Mouse (Mus musculus) hindbrain, embryonic 14.5 days (tissue): ENCODE results near the gene St6galnac1. TPM values are rescaled to one million over a fixed set of nuclear protein-coding genes. Genes with fewer than 3 reads are reported as not detected.
"Not testable (repeated sequence)": the region's sequence is repeated elsewhere in the genome, so short reads cannot be mapped to it uniquely, and the experiment has no call there.

Experiments
- ATAC-seq: fragments of 200-750 bp; cut with Nextera tagmentation; 2 replicates; pipeline ENCODE4 v1.8.0; 2017; ENCODE audit warnings: moderate number of reproducible peaks, mild to moderate bottlenecking, moderate TSS enrichment, moderate library complexity; ENCODE audit not compliant: low FRiP score
- DNase-seq: peaks from one replicate; pipeline ENCODE4 v3.0.0-alpha.2; 2015; ENCODE audit warnings: low spot score
- H3K27ac ChIP-seq: fragments of 300-500 bp; sonication (generic); 2 replicates; pipeline ENCODE4 v1.5.1; 2014; ENCODE audit warnings: mild to moderate bottlenecking, moderate library complexity
- H3K27me3 ChIP-seq: fragments of 300-500 bp; sonication (generic); 2 replicates; pipeline ENCODE4 v1.6.1; 2014; ENCODE audit warnings: mild to moderate bottlenecking, low read length, mixed read lengths; ENCODE audit not compliant: control insufficient read depth, insufficient read depth
- H3K36me3 ChIP-seq: fragments of 300-500 bp; sonication (generic); replicated peaks from 2 replicates; pipeline ENCODE4 v1.6.1; 2014; ENCODE audit not compliant: control insufficient read depth, insufficient read depth
- H3K4me1 ChIP-seq: fragments of 300-500 bp; sonication (generic); replicated peaks from 2 replicates; pipeline ENCODE4 v1.6.1; 2014; ENCODE audit warnings: antibody characterized with exemption, low read length, mixed read lengths; ENCODE audit not compliant: control insufficient read depth, insufficient read depth
- H3K4me2 ChIP-seq: fragments of 300-500 bp; sonication (generic); replicated peaks from 2 replicates; pipeline ENCODE4 v1.6.1; 2014; ENCODE audit warnings: mild to moderate bottlenecking, moderate library complexity
- H3K4me3 ChIP-seq: fragments of 300-500 bp; sonication (generic); replicated peaks from 2 replicates; pipeline ENCODE4 v1.5.1; 2014; ENCODE audit warnings: mild to moderate bottlenecking, low read length
- H3K9ac ChIP-seq: fragments of 300-500 bp; sonication (generic); 2 replicates; pipeline ENCODE4 v1.6.1; 2014
- H3K9me3 ChIP-seq: fragments of 300-500 bp; sonication (generic); 2 replicates; pipeline ENCODE4 v1.6.1; 2016; ENCODE audit warnings: low read length; ENCODE audit not compliant: control insufficient read depth
- WGBS: fragments of 180-500 bp; shearing (Covaris S2); extraction: QIAGEN DNeasy Blood & Tissue Kit; methylation state at CpG from one replicate; pipeline ENCODE4 v1.1.7; 2014; 5-methylcytosine and 5-hydroxymethylcytosine counted together
- polyA plus RNA-seq: library from polyadenylated mRNA; unstranded; fragments of >200 nt; fragmentation: Nextera tagmentation; extraction: Ambion mirVana; gene quantifications from 2 replicates; pipeline ENCODE4 v1.2.1, GENCODE M21; 2014

St6galnac1 gene
- polyA plus RNA-seq, 1 experiment from 2014 or later = not detected

GRCm38 (mm10) chr11:116782737-116783145 is 7.4 kb upstream of the St6galnac1 start:
- Histone ChIP-seq H3K4me1 (no peaks in the 10 kb centered on the region), H3K4me3 (no peak overlapping the region), H3K27me3 (no peaks in the 10 kb centered on the region), H3K36me3 (no peaks in the 10 kb centered on the region), H3K4me2 (no peak overlapping the region), H3K27ac (no peak overlapping the region), H3K9ac (no peak overlapping the region), H3K9me3 (no peaks in the 10 kb centered on the region)
- 80% methylated on average over 9 of the region's 9 CpGs for WGBS
- DNase-seq (no peak), ATAC-seq (no peak)

- H3K27ac ChIP-seq = no peak overlapping the region
- no peaks in the 10 kb centered on the region for H3K36me3 ChIP-seq
- no peak for DNase-seq
- WGBS = 63% methylated on average over 2 of the region's 2 CpGs
- ATAC-seq = no peak
- no peak overlapping the region for H3K9ac ChIP-seq
- no peak overlapping the region for H3K4me3 ChIP-seq
- no peaks in the 10 kb centered on the region for H3K27me3 ChIP-seq
- no peak overlapping the region for H3K4me2 ChIP-seq
- H3K4me1 ChIP-seq = no peaks in the 10 kb centered on the region
- H3K9me3 ChIP-seq = no peaks in the 10 kb centered on the region
These were observed 2.1 kb downstream of the St6galnac1 start for GRCm38 (mm10) chr11:116773205-116773604.

DNA sequence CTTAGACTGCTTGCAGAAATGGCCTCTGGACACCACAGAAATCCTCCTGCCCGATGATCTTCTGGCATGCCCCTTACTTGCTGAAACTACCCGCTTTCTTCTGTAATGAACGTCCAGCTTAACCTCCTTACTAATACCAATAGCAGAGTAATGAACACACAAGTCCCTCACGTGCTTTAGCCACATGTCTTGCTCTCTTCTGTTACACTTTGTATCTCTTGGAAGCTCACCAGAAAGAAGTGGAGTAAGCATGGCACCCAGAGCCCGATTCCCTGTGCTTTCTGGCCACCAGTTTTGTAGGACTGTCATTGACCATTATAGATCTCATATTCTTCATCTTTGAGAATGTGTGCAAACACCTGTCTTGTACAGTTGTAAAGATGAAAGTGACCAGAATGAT is 5.4 kb downstream of the St6galnac1 start:
- H3K9me3 ChIP-seq = no peaks in the 10 kb centered on the region
- H3K27ac ChIP-seq = no peak overlapping the region
- H3K4me3 ChIP-seq = no peak overlapping the region
- no peak overlapping the region for H3K4me2 ChIP-seq
- WGBS = 89% methylated on average over 5 of the region's 5 CpGs
- no peaks in the 10 kb centered on the region for H3K36me3 ChIP-seq
- DNase-seq (no peak), ATAC-seq (no peak)
- no peak overlapping the region for H3K9ac ChIP-seq
- no peaks in the 10 kb centered on the region for H3K4me1 ChIP-seq
- H3K27me3 ChIP-seq = no peaks in the 10 kb centered on the region

GRCm38 (mm10) chr11:116764946-116765345 is 10.4 kb downstream of the St6galnac1 start:
- H3K36me3 ChIP-seq = no peaks in the 10 kb centered on the region
- no peak overlapping the region for H3K4me3 ChIP-seq
- no peak overlapping the region for H3K9ac ChIP-seq
- WGBS = 90% methylated on average over 2 of the region's 2 CpGs
- H3K4me2 ChIP-seq = no peak overlapping the region
- no peaks in the 10 kb centered on the region for H3K4me1 ChIP-seq
- no peak overlapping the region for H3K27ac ChIP-seq
- DNase-seq (no peak), ATAC-seq (no peak)
- no peaks in the 10 kb centered on the region for H3K9me3 ChIP-seq
- H3K27me3 ChIP-seq = no peaks in the 10 kb centered on the region

DNA sequence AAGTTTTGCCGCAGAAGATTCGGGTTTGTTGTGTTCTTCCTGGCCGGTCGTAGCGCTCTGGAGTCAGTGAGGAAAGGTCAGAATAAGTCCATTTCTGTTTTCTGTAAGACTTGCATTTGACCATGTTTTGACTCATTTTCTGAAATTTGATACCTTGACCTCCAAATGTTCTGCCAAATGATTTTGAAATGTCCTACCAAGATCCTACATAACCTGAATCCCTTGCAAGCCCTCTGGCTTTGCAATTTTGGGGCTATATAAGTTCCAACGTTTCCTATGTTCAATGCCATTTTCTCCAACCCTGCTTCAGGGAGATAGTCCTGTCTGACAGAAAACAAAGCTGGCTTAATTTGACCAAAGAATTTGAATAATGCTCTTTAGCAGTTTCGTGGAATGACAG is 11.0 kb downstream of the St6galnac1 start:
- no peak for ATAC-seq
- Histone ChIP-seq H3K9me3 (no peaks in the 10 kb centered on the region), H3K27ac (no peak overlapping the region), H3K27me3 (no peaks in the 10 kb centered on the region), H3K4me2 (no peak overlapping the region), H3K4me1 (no peaks in the 10 kb centered on the region), H3K36me3 (no peaks in the 10 kb centered on the region), H3K9ac (no peak overlapping the region), H3K4me3 (no peak overlapping the region)
- no peak for DNase-seq
- WGBS = 96% methylated on average over 7 of the region's 7 CpGs

- Histone ChIP-seq H3K36me3 (no peaks in the 10 kb centered on the region), H3K9ac (no peak overlapping the region), H3K4me3 (no peak overlapping the region), H3K27me3 (no peaks in the 10 kb centered on the region), H3K4me1 (no peaks in the 10 kb centered on the region), H3K4me2 (no peak overlapping the region), H3K9me3 (no peaks in the 10 kb centered on the region), H3K27ac (no peak overlapping the region)
- 89% methylated on average over 4 of the region's 4 CpGs for WGBS
- DNase-seq (no peak), ATAC-seq (no peak)
These were observed 20.1 kb downstream of the St6galnac1 start for GRCm38 (mm10) chr11:116755191-116755590.

DNA sequence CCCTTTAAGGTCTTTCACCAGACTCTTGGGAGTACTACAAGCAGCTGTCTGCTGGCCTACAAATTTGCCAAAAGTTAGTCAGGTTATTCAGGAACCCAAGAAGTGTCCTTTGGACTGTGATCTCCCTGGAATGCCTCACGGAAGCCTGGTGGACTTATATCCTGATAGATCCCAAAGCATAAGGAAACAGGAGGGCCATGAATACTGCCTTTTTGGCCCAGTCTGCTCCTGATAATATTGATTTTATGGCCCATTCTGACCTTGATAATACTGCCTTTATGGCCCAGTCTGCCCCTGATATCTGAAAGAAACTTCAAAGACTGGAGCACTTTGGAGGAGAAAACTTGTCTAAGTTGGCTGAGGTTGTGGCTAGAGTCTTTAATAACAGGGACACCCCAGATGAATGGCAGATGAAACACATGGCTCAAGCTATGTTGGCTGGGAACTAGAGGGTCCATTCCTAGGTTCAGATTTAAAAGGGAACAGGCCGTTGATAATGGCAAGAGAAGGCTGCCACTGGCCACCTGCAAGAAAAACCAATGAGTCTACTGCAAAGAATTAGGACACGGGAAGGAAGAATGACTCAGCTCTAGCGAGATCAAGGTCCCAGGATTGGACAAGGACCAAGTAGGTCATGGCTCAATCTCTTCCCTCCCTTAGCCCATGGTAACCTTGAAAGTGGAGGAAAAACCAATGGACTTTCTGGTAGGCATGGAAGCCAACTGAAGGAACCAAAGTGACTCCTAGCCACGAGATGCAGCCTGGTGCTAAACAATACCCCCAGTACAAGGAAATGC is 21.4 kb downstream of the St6galnac1 start:
- H3K9me3 ChIP-seq = no peaks in the 10 kb centered on the region
- no peak overlapping the region for H3K4me2 ChIP-seq
- no peak overlapping the region for H3K9ac ChIP-seq
- H3K4me1 ChIP-seq = no peaks in the 10 kb centered on the region
- H3K4me3 ChIP-seq = no peak overlapping the region
- no peaks in the 10 kb centered on the region for H3K36me3 ChIP-seq
- H3K27me3 ChIP-seq = no peaks in the 10 kb centered on the region
- DNase-seq (no peak), ATAC-seq (no peak)
- no peak overlapping the region for H3K27ac ChIP-seq
- 88% methylated on average over 5 of the region's 5 CpGs for WGBS

DNA sequence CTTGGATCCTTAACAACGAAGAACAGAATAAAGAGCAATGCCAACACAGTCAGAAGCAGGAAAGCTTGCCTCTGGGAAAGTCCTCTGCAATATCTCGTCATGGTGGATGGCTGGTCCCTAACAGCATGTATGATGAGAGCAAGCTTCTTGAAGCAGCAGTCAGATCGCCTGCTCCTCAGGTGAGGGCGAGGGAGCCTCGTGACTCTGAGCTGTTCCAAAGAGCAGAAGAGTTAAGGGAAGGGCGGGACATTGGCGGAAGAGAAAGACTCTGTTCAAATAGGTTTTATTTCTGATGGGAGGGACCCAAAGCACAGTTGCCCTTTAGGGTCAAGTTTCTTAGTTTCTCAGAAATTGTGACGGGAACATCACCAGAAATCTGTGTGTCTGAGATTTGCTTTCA is 25.6 kb downstream of the St6galnac1 start:
- no peak for ATAC-seq
- H3K9ac ChIP-seq = no peak overlapping the region
- H3K36me3 ChIP-seq = no peaks in the 10 kb centered on the region
- no peak overlapping the region for H3K27ac ChIP-seq
- 89% methylated on average over 8 of the region's 8 CpGs for WGBS
- no peak overlapping the region for H3K4me2 ChIP-seq
- H3K4me1 ChIP-seq = no peaks in the 10 kb centered on the region
- H3K4me3 ChIP-seq = no peak overlapping the region
- DNase-seq = no peak
- H3K27me3 ChIP-seq = no peaks in the 10 kb centered on the region
- no peaks in the 10 kb centered on the region for H3K9me3 ChIP-seq

- not testable (repeated sequence) for ATAC-seq, H3K4me3 ChIP-seq, DNase-seq, H3K27me3 ChIP-seq, H3K36me3 ChIP-seq, H3K27ac ChIP-seq, H3K4me1 ChIP-seq, H3K9ac ChIP-seq, H3K4me2 ChIP-seq, H3K9me3 ChIP-seq
- WGBS = 78% methylated on average over 2 of the region's 2 CpGs
These were observed 26.6 kb downstream of the St6galnac1 start for GRCm38 (mm10) chr11:116748692-116749091.

DNA sequence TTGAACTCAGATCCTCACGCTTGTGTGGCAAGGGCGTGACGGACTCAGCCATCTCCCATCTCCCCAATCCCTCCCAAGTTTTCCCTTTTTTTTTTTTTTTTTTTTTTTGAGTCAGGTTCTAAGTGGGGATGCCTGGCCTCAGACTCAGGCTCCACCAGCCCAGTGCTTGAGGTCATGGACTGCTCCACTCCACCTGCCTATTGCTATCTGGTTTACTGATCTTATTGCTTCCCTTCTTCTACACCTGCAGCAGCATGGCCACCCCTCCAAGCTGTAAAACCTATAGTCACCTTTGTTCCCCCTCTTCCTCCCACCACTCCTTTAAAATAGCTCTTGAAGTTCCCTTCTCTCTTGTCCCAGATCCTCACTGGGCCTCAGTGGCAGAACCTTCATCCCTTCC is 28.5 kb downstream of the St6galnac1 start:
- not testable (repeated sequence) for H3K4me3 ChIP-seq, H3K4me2 ChIP-seq

More for the DNA sequence above, 28.5 kb downstream of the St6galnac1 start:
- not testable (repeated sequence) for H3K4me1 ChIP-seq, DNase-seq, H3K9me3 ChIP-seq, H3K9ac ChIP-seq, ATAC-seq, H3K27me3 ChIP-seq, H3K36me3 ChIP-seq, H3K27ac ChIP-seq
- WGBS = 98% methylated on average over 3 of the region's 3 CpGs
